Mouse (Mus musculus): Measurements from ENCODE around the gene Gm21833. TPM values are rescaled to one million over a fixed set of nuclear protein-coding genes. Genes with fewer than 3 reads are reported as not detected.
"Not testable (repeated sequence)": the region's sequence is repeated elsewhere in the genome, so short reads cannot be mapped to it uniquely, and the experiment has no call there.

Gene Gm21833
- not detected for total RNA-seq (2021)

DNA sequence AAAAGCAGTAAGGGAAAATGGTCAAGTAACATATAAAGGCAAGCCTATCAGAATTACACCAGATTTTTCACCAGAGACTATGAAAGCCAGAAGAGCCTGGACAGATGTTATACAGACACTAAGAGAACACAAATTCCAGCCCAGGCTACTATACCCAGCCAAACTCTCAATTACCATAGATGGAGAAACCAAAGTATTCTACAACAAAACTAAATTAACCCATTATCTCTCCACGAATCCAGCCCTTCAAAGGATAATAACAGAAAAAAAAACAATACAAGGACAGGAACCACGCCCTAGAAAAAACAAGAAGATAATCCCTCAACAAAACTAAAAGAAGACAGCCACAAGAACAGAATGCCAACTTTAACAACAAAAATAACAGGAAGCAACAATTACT, at the start of gene Gm21833:
Gene Gm21833 (plus strand): TSS at position 301 of the 400 bp plus-strand sequence.
- intact Hi-C loops (cut with DNase I); DNase-seq: not testable (repeated sequence)

DNA sequence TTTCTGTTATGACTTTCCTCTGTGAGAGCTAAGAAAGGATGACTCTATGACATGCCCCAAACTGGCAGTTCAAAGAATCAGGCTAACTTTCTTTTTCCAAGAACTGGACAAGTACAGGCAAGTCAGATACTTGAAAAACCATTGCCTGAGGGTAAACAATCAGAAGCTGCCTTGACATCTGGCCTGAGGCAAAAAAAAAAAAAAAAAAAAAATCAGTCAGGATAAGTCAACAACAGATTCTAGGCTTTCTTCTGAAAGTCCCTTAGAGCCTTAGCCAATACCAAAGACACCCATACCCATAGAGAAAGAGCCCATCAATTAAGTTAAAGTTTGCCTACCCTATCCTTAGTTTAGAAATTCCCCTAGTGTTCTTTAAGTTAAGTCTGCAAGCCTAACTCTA, 38.7 kb upstream of the Gm21833 start:
- DNase-seq, result no peak
- intact Hi-C loops (cut with DNase I), result no loop called here

GRCm38 (mm10) chr16:82796489-82796888, 31.7 kb upstream of the Gm21833 start:
- intact Hi-C loops (cut with DNase I), result no loop called here
- no peak for DNase-seq

DNA sequence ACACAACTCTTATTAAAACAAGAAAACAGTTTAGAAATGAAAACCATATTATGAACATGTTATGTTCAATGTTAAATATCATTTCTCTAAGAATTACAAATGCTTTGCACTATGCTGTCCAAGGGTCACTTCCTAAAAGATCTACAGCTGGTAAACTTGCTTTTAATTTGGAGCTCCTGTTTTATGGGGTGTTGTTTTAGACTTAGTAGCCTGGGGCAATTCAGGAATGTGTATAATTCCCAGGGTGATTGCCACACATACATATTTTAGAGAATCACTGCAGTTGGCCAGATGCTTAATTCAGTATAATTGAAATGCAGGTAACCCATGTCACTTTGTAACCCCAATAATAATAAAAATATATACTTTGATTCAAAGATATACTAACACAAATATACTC, 12.9 kb upstream of the Gm21833 start:
- no peak for DNase-seq
- intact Hi-C loops (cut with DNase I), result no loop called here

DNA sequence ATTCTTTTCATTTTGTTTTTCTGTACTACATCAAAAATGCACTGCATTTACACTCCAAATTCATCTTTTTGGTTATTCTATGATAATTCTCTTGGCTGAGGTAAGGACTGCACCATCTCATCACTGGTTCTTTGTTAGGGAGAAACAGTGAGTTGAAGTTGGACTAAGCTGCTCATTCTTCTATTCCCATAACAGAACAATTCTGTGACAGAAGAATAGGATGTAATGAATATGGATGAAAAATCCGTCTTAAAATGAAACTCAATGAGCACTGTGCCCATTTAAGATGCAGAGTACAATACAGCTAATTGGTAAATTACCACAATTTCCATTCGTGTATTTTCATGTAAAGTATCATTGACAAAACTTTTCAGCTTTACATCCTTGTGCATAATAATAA, 11.6 kb upstream of the Gm21833 start:
- intact Hi-C loops (cut with DNase I), result no loop called here
- no peak for DNase-seq

- no peak for DNase-seq
- intact Hi-C loops (cut with DNase I), result no loop called here
Observed at GRCm38 (mm10) chr16:82855752-82856151, 27.6 kb downstream of the Gm21833 start.

GRCm38 (mm10) chr16:82864590-82864989, 36.4 kb downstream of the Gm21833 start:
- intact Hi-C loops (cut with DNase I), result no loop called here
- no peak for DNase-seq
